Mouse (Mus musculus) limb, embryonic 13.5 days (tissue): Measurements from ENCODE around the gene Pold2. TPM values are rescaled to one million over a fixed set of nuclear protein-coding genes. Genes with fewer than 3 reads are reported as not detected.

Experiments
- ATAC-seq: fragments of 200-750 bp; cut with Nextera tagmentation; 2 replicates; pipeline ENCODE4 v1.8.0; 2017; ENCODE audit warnings: low read depth, moderate number of reproducible peaks, moderate TSS enrichment; ENCODE audit not compliant: low FRiP score
- H3K27ac ChIP-seq: fragments of 300-500 bp; sonication (generic); 2 replicates; pipeline ENCODE4 v1.5.1; 2015; ENCODE audit warnings: inconsistent platforms, mild to moderate bottlenecking, moderate library complexity
- H3K27me3 ChIP-seq: fragments of 300-500 bp; sonication (generic); 2 replicates; pipeline ENCODE4 v1.6.1; 2015; ENCODE audit warnings: mild to moderate bottlenecking, inconsistent platforms
- H3K36me3 ChIP-seq: fragments of 300-500 bp; sonication (generic); 2 replicates; pipeline ENCODE4 v1.6.1; 2015; ENCODE audit warnings: inconsistent platforms, mild to moderate bottlenecking, moderate library complexity
- H3K4me1 ChIP-seq: fragments of 300-500 bp; sonication (generic); 2 replicates; pipeline ENCODE4 v1.6.1; 2015; ENCODE audit warnings: inconsistent platforms
- H3K4me2 ChIP-seq: fragments of 300-500 bp; sonication (generic); replicated peaks from 2 replicates; pipeline ENCODE4 v1.6.1; 2015; ENCODE audit warnings: inconsistent platforms, mild to moderate bottlenecking, moderate library complexity
- H3K4me3 ChIP-seq: fragments of 300-500 bp; sonication (generic); 2 replicates; pipeline ENCODE4 v1.5.1; 2015; ENCODE audit warnings: moderate library complexity, mild to moderate bottlenecking, inconsistent platforms
- H3K9ac ChIP-seq: fragments of 300-500 bp; sonication (generic); 2 replicates; pipeline ENCODE4 v1.6.1; 2015; ENCODE audit warnings: mild to moderate bottlenecking, inconsistent platforms
- H3K9me3 ChIP-seq: fragments of 300-500 bp; sonication (generic); 2 replicates; pipeline ENCODE4 v1.6.1; 2016; ENCODE audit warnings: inconsistent platforms
- WGBS: fragments of 180-500 bp; shearing (Covaris S2); methylation state at CpG from one replicate; pipeline ENCODE4 v1.1.7; 2015; 5-methylcytosine and 5-hydroxymethylcytosine counted together
- polyA plus RNA-seq: library from polyadenylated mRNA; unstranded; fragments of >200 nt; fragmentation: Nextera tagmentation; extraction: Ambion mirVana; gene quantifications from 2 replicates; pipeline ENCODE4 v1.2.1, GENCODE M21; 2015

Pold2 gene
- polyA plus RNA-seq, 1 experiment from 2014 or later, result 137 TPM

DNA sequence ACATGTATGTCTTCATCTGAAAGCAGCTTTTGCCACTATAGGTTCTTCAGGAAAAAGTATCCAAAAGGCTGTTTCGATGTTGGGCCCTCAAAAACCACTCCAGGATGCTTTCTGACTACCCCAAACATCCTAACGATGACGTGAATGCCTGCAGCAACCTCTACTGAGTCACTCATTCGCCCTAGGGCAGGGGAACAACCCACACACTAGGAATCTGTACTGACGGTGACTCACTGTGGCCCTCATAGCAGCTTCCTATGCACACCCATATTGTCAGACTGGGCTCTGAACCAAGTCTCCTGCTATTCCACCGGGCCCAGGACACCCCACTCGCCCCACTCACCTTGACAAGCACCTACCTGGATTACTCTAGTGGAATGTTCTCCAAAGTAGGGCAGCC, 43.0 kb downstream of the Pold2 start:
- H3K27me3 ChIP-seq, result no peaks in the 10 kb centered on the region
- no peaks in the 10 kb centered on the region for H3K9me3 ChIP-seq
- H3K27ac ChIP-seq, result no peak overlapping the region
- no peak overlapping the region for H3K9ac ChIP-seq
- 85% methylated on average over 7 of the region's 7 CpGs for WGBS
- no peak overlapping the region for H3K4me2 ChIP-seq
- ATAC-seq, result no peak
- peaks cover 19% of the 10 kb centered on the region for H3K4me1 ChIP-seq
- no peak overlapping the region for H3K4me3 ChIP-seq
- peaks cover 45% of the 10 kb centered on the region for H3K36me3 ChIP-seq

- H3K36me3 ChIP-seq, result peaks cover 50% of the 10 kb centered on the region
- H3K4me3 ChIP-seq, result no peak overlapping the region
- H3K4me1 ChIP-seq, result peaks cover 16% of the 10 kb centered on the region
- H3K9me3 ChIP-seq, result no peaks in the 10 kb centered on the region
- no peak overlapping the region for H3K27ac ChIP-seq
- no peak overlapping the region for H3K4me2 ChIP-seq
- no peaks in the 10 kb centered on the region for H3K27me3 ChIP-seq
- ATAC-seq, result no peak
- 76% methylated on average over 9 of the region's 9 CpGs for WGBS
- no peak overlapping the region for H3K9ac ChIP-seq
Observed at GRCm38 (mm10) chr11:5834506-5834905, 43.6 kb downstream of the Pold2 start.

GRCm38 (mm10) chr11:5829327-5829726, 48.8 kb downstream of the Pold2 start:
- ATAC-seq, result no peak
- no peak overlapping the region for H3K4me2 ChIP-seq
- no peak overlapping the region for H3K9ac ChIP-seq
- H3K9me3 ChIP-seq, result no peaks in the 10 kb centered on the region
- H3K27me3 ChIP-seq, result no peaks in the 10 kb centered on the region
- WGBS, result 92% methylated on average over 12 of the region's 12 CpGs
- H3K4me3 ChIP-seq, result no peak overlapping the region
- H3K27ac ChIP-seq, result no peak overlapping the region
- peaks cover 67% of the 10 kb centered on the region for H3K36me3 ChIP-seq
- H3K4me1 ChIP-seq, result no peaks in the 10 kb centered on the region

GRCm38 (mm10) chr11:5828509-5829191, 49.4 kb downstream of the Pold2 start:
- no peaks in the 10 kb centered on the region for H3K9me3 ChIP-seq
- no peaks in the 10 kb centered on the region for H3K4me1 ChIP-seq
- H3K27ac ChIP-seq, result no peak overlapping the region
- no peak overlapping the region for H3K4me2 ChIP-seq
- H3K9ac ChIP-seq, result no peak overlapping the region
- H3K4me3 ChIP-seq, result no peak overlapping the region
- 81% methylated on average over 11 of the region's 11 CpGs for WGBS
- ATAC-seq, result no peak
- H3K27me3 ChIP-seq, result no peaks in the 10 kb centered on the region
- H3K36me3 ChIP-seq, result peaks cover 60% of the 10 kb centered on the region

DNA sequence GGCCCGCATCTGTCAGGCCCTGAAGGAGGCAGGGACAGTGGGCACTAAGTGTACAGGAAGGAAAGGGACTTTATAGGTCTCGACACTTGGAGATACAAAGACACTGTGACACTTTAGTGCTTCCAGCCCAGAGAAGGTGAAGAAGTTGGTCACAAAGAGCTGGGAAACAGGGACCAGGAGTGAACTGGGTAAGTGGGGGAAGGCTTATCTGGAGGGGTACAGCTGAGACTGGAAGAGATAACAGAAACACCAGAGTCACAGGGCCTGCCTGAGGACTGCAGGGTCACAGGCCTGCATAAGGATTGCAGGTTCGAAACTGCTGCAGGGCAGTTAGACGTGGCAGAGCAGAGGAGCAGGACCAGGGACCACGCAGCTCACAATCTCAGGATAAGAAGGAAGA, 50.2 kb downstream of the Pold2 start:
- H3K4me3 ChIP-seq, result no peak overlapping the region
- WGBS, result 92% methylated on average over 5 of the region's 5 CpGs
- no peak overlapping the region for H3K9ac ChIP-seq
- ATAC-seq, result no peak
- H3K4me1 ChIP-seq, result no peaks in the 10 kb centered on the region
- H3K27me3 ChIP-seq, result no peaks in the 10 kb centered on the region
- peaks cover 55% of the 10 kb centered on the region for H3K36me3 ChIP-seq
- no peak overlapping the region for H3K27ac ChIP-seq
- H3K4me2 ChIP-seq, result no peak overlapping the region
- no peaks in the 10 kb centered on the region for H3K9me3 ChIP-seq

DNA sequence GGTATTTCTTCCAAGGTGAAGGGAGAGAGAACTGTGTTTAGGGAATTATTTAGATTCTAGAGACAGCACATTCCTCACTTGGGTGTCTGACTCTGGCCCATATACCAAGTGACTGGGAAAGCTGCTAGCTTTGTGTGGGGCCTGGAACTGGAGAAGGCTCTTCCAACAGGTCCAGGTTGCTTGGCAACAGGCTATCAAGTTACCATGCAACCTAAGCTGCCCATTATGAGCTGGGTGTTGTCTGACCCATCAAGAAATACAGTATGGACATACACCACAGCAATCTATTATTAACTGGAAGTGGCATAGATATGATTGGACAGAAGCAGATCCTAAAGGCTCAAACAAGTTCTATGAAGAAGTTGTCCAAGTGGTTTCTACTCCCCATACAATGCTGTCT, 52.7 kb downstream of the Pold2 start:
- Histone ChIP-seq H3K4me1 (no peaks in the 10 kb centered on the region), H3K27me3 (no peaks in the 10 kb centered on the region), H3K9ac (no peak overlapping the region), H3K36me3 (peaks cover 30% of the 10 kb centered on the region), H3K4me2 (no peak overlapping the region), H3K9me3 (no peaks in the 10 kb centered on the region), H3K4me3 (no peak overlapping the region), H3K27ac (no peak overlapping the region)
- ATAC-seq, result no peak

Other genes starting within 250 kb of the Pold2 start
- gene Mrps24, start 162.6 kb downstream of the Pold2 start, polyA plus RNA-seq, result 171 and 175 TPM in 2 replicates
- gene Urgcp, start 115.9 kb downstream of the Pold2 start, polyA plus RNA-seq, result 27.1 and 29.2 TPM in 2 replicates
- gene Dbnl, start 89.8 kb downstream of the Pold2 start, polyA plus RNA-seq, result 123 and 126 TPM in 2 replicates
- 57.5 and 63.3 TPM in 2 replicates for gene Pgam2, start 74.6 kb downstream of the Pold2 start, polyA plus RNA-seq
- 10.5 and 11.4 TPM in 2 replicates for gene Polm, start 40.3 kb downstream of the Pold2 start, polyA plus RNA-seq
- 36.8 and 38.1 TPM in 2 replicates for gene Aebp1, start 16.3 kb downstream of the Pold2 start, polyA plus RNA-seq
- 0.80 TPM in 1 of 2 replicates, not detected in the other for gene Myl7, start 20.5 kb upstream of the Pold2 start, polyA plus RNA-seq
- 1.5 and 2.8 TPM in 2 replicates for gene Gck, start 71.8 kb upstream of the Pold2 start, polyA plus RNA-seq
- 64.4 and 66.6 TPM in 2 replicates for gene Ykt6, start 77.4 kb upstream of the Pold2 start, polyA plus RNA-seq
- 1.6 and 1.7 TPM in 2 replicates for gene Camk2b, start 188.1 kb upstream of the Pold2 start, polyA plus RNA-seq